Mouse (Mus musculus): ENCODE measurements around the gene Cldn20. TPM values are rescaled to one million over a fixed set of nuclear protein-coding genes. Genes with fewer than 3 reads are reported as not detected.
A peak's percentile ranks its signal among the peaks of the same experiment; 100 is the strongest.

Gene Cldn20
- polyA plus RNA-seq, 1 experiment from 2014 or later = not detected

DNA sequence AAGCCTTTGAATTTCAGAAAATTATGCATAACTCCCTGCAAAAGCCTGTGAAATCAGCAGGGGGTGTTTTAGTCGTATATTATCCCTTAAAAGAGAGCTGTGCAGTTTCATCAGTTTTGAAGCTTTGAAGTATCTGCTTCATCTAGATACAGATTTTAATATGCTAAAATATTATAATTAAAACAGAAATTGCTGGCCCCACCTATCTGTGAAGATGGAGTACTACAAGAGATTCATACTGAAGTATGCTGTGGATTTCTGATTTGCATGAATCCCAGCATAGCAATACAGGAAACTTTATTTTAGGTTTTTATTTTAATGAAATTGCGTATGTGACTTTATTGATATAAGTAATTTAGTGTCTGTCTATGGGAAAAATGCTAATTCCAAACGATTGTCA, 28.2 kb downstream of the Cldn20 start:
- DNase-seq (ENCODE audit: low spot score) (peak; percentile 21), ATAC-seq (no peak)
- Histone ChIP-seq H3K4me3 (ENCODE audit: low read depth, low read length) (no peak overlapping the region), H3K27ac (ENCODE audit: low read length) (no peak overlapping the region), H3K36me3 (ENCODE audit: insufficient read depth, low read length) (no peaks in the 10 kb centered on the region), H3K27me3 (replicated peaks; ENCODE audit: insufficient read depth, low read length) (no peaks in the 10 kb centered on the region), H3K9ac (replicated peaks; ENCODE audit: low read depth) (no peak overlapping the region), H3K4me2 (replicated peaks; ENCODE audit: low read depth, low read length) (no peak overlapping the region), H3K9me3 (ENCODE audit: low read length) (no peaks in the 10 kb centered on the region), H3K4me1 (ENCODE audit: insufficient read depth, low read depth, low read length) (0 out of 2 replicates have a peak, but pooled peaks cover 3% of the 10 kb centered on the region)
- WGBS = 65% methylated on average over 3 of the region's 3 CpGs
- TF ChIP-seq CTCF (IDR thresholded peaks at IDR 0.05) (peak; percentile 48), EP300 (IDR thresholded peaks at IDR 0.05) (no peak)

GRCm38 (mm10) chr17:3562405-3562804, 30.1 kb downstream of the Cldn20 start:
- DNase-seq (ENCODE audit: low spot score) = peak; percentile 21

DNA sequence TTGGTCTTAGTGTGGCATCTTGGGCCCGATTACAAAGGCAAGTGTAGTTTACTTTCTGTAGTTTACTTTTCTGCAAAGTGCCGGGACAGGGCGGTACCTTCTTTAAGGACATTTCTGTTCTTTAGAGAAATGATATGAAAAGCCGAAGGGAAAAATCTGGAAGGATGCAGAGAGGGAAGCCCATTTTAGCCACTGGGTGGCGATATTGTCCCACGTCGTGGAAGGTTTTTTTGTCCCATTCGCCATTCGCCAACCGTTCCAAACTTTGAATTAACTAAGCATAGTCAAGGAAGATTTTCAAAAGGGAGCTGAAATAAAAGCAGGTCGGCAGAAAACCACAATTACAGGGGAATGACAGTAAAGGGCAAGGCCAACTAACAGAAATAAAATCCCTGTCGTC, 38.5 kb downstream of the Cldn20 start:
- H3K4me3 ChIP-seq (ENCODE audit: low read depth, low read length) = no peak overlapping the region
- H3K9me3 ChIP-seq (ENCODE audit: low read length) = no peaks in the 10 kb centered on the region
- no peak overlapping the region for H3K9ac ChIP-seq (replicated peaks; ENCODE audit: low read depth)
- DNase-seq (ENCODE audit: low spot score) = peak; percentile 81
- TF ChIP-seq EP300 (IDR thresholded peaks at IDR 0.05) = no peak
- TF ChIP-seq CTCF (IDR thresholded peaks at IDR 0.05) = peak; percentile 85
- ATAC-seq = no peak
- peak overlapping the region; percentile 21; the same call in 1 of the 2 replicates for H3K4me2 ChIP-seq (replicated peaks; ENCODE audit: low read depth, low read length)
- H3K4me1 ChIP-seq (ENCODE audit: insufficient read depth, low read depth, low read length) = no peaks in the 10 kb centered on the region
- no peak overlapping the region for H3K27ac ChIP-seq (ENCODE audit: low read length)
- H3K36me3 ChIP-seq (ENCODE audit: insufficient read depth, low read length) = no peaks in the 10 kb centered on the region
- no peaks in the 10 kb centered on the region for H3K27me3 ChIP-seq (replicated peaks; ENCODE audit: insufficient read depth, low read length)
- 2% methylated on average over 12 of the region's 12 CpGs for WGBS

More at GRCm38 (mm10) chr17:3562405-3562804, 30.1 kb downstream of the Cldn20 start:
- Histone ChIP-seq H3K4me2 (replicated peaks; ENCODE audit: low read depth, low read length) (no peak overlapping the region), H3K4me3 (ENCODE audit: low read depth, low read length) (no peak overlapping the region), H3K9ac (replicated peaks; ENCODE audit: low read depth) (no peak overlapping the region), H3K4me1 (ENCODE audit: insufficient read depth, low read depth, low read length) (0 out of 2 replicates have a peak, but pooled peaks cover 3% of the 10 kb centered on the region), H3K27ac (ENCODE audit: low read length) (no peak overlapping the region), H3K9me3 (ENCODE audit: low read length) (no peaks in the 10 kb centered on the region), H3K36me3 (ENCODE audit: insufficient read depth, low read length) (no peaks in the 10 kb centered on the region), H3K27me3 (replicated peaks; ENCODE audit: insufficient read depth, low read length) (no peaks in the 10 kb centered on the region)
- 45% methylated on average over 8 of the region's 8 CpGs for WGBS
- TF ChIP-seq CTCF (IDR thresholded peaks at IDR 0.05) (peak; percentile 41), EP300 (IDR thresholded peaks at IDR 0.05) (no peak)
- ATAC-seq = no peak

Other genes with a start within 250 kb of the Cldn20 start
- gene Tiam2, start 206.0 kb upstream of the Cldn20 start, polyA plus RNA-seq (2015; fragmentation: Nextera tagmentation; extraction: Ambion mirVana) = 2.4 and 4.2 TPM in 2 replicates
- 5.9 and 8.7 TPM in 2 replicates for gene Tfb1m, start 25.2 kb downstream of the Cldn20 start, polyA plus RNA-seq (2015; fragmentation: Nextera tagmentation; extraction: Ambion mirVana)
- gene Nox3, start 163.7 kb downstream of the Cldn20 start, polyA plus RNA-seq (2015; fragmentation: Nextera tagmentation; extraction: Ambion mirVana) = not detected in 2 replicates